Mouse (Mus musculus): ENCODE measurements around the gene Zcchc14.

Zcchc14 gene

GRCm38 (mm10) chr8:121585159-121585825 is 67.4 kb downstream of the Zcchc14 start:
- peak; percentile 98 for DNase-seq (ENCODE audit: low spot score in 2 of 2)

DNA sequence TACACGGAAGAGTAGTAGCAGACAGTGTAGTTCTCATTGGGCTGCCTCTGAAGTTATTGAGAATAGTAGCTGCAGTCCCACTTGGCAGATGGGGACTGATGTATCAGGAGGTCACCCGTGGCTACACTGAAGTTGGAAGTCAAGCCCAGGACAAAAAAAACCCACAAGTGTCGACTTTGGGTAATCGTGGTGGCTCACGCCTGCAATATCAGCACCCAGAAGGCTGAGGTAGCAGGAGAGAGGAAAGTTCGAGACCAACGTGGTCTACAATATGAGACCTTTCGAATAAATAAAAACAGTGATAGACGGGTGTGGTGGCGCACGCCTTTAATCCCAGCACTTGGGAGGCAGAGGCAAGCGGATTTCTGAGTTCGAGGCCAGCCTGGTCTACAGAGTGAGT is 68.0 kb downstream of the Zcchc14 start:
- DNase-seq (ENCODE audit: low spot score in 2 of 2), result no peak

- DNase-seq (ENCODE audit: low spot score in 2 of 2), result no peak
Observed at GRCm38 (mm10) chr8:121583653-121584052, 69.0 kb downstream of the Zcchc14 start.

DNA sequence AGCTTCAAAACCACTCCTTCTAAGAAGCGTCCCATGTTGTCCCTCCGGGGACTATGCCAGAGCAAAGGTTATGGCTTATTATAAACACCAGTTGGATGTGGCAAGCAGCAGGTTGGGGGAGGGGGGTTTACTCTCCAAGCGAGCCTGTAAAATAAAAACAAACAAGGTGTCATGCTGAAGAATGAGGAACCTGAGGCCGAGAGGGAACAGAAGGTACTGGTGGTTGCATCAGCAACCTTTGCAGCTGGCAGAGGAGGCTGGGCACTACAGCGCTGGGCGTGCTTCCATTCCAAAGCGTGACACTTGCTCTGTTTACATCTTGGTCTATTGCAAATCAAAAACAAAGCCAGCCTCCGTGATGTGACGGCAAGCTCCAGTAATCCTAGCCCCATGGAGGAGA is 72.2 kb downstream of the Zcchc14 start:
- DNase-seq (ENCODE audit: low spot score in 2 of 2), result no peak

DNA sequence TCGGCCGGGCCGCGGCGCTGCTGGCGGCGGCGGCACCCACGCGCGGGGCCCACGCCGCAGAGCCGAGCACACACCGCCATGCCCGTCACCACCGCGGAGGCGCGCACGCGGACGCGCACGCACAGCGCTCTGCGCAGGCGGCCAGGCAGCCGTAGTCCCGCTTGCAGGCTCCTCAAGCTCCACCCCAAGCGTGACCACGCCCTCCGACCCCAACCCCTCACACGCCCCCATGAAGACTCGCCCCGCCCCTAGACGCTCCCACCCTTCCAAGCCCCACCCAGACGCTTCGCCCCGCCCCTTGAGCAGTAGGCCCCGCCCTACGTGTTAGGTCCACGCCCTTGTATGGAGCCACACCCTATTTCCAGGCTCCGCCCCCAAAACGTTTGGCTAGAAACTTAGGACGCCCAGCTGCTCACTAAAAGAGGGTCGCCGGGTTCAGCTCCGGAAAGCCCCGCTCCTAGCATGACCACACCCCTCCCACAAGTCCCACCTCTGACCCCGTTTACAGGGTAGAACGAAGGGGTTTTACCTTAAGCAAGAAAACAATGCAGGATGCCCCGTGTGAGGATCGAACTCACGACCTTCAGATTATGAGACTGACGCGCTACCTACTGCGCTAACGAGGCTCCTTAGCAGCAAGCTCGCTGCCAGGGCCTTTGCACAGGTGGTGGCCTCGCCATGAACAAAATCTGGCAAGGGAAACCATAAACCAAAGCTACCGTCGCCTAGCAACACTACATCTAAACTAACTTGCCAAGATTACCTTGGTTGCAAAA is 73.8 kb downstream of the Zcchc14 start, which contains the start of gene Fbxo31:
Gene Fbxo31 (minus strand): TSS at position 131 of the 776 bp plus-strand sequence.
- peak; percentile 87 to 90 for DNase-seq (ENCODE audit: low spot score in 2 of 2)

GRCm38 (mm10) chr8:121577751-121578675 is 74.7 kb downstream of the Zcchc14 start:
- no peak for DNase-seq (ENCODE audit: low spot score in 2 of 2)

- no peak for DNase-seq (ENCODE audit: low spot score in 2 of 2)
Observed at GRCm38 (mm10) chr8:121575661-121576060, 77.0 kb downstream of the Zcchc14 start.

DNA sequence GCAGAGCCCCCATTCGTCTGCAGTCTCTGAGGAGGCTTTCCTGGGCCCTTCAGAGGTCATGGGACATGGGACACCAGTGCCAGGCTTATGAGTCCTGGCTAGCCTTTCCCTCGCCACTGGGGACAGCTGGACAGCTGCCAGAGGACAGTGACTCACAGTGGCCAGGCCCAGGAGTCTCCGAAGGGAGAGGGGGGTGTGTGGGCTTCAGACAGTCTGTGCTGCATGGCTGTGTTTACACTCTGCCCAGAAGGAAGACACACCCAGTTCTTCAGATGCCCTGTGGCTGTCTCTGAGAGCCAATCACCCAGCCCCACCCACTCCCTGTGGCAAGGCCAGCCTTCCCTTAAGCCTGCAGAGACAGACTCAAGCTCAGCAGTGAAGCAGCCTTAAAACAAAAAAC is 79.4 kb downstream of the Zcchc14 start:
- DNase-seq (ENCODE audit: low spot score in 2 of 2), result no peak

- no peak for DNase-seq (ENCODE audit: low spot score in 2 of 2)
Observed at GRCm38 (mm10) chr8:121572121-121572520, 80.6 kb downstream of the Zcchc14 start.

DNA sequence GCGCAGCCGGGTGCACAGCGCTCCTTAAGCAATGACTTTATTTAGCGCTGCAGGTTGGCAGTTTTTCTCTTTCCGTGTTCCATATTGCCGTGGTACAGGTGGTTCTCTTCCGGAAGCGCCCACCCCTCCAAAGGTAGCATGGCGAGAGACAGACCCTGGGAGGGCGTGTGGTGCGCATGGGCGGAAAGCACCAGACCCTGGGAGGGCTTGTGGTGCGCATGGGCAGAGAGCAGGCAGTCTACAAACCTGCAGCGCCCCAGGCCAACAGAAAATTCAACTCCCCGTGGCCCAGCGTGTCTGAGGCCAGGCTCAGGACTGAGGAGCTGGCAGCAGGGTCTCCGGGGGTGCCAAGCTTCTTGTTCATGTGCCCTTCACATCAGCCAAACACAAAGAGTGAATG is 81.9 kb downstream of the Zcchc14 start:
- DNase-seq (ENCODE audit: low spot score in 2 of 2), result no peak

- no peak for DNase-seq (ENCODE audit: low spot score in 2 of 2)
Observed at GRCm38 (mm10) chr8:121570335-121570734, 82.4 kb downstream of the Zcchc14 start.

GRCm38 (mm10) chr8:121568321-121568720 is 84.4 kb downstream of the Zcchc14 start:
- DNase-seq (ENCODE audit: low spot score in 2 of 2), result no peak

- DNase-seq (ENCODE audit: low spot score in 2 of 2), result no peak
Observed at GRCm38 (mm10) chr8:121563701-121564100, 89.0 kb downstream of the Zcchc14 start.

- DNase-seq (ENCODE audit: low spot score in 2 of 2), result no peak
Observed at GRCm38 (mm10) chr8:121562941-121563351, 89.8 kb downstream of the Zcchc14 start.

- DNase-seq (ENCODE audit: low spot score in 2 of 2), result no peak
Observed at GRCm38 (mm10) chr8:121561636-121562345, 90.9 kb downstream of the Zcchc14 start.

DNA sequence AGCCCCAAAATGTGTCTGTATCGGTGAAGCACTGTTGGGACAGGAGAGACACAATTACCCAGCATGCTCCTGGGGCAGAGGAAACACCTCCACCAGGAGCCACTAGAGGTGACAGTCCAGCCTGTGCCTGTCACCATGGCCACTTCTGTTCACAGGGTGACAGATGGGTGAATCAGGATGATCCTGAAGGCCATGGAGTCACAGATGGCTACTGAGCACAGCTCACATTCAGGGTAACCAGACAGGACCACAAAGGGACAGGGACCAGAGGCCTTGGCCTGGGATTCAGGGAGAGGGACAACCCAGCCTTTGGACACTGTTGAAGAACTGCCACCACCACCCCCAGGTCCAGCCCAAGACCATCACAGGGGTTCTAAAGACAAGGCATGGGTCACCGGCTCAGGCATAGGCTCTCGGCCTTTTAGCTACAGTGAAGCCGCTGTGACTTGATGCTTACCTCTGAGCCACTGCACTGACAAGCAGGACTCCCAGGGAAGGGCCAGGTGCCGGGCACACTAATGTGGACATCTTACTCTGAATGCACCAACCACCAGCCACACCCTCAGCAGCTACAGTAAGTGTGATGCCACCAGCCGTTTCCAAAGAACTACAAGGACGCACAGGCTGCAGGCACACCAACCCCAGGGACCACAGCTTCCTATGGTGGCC is 92.1 kb downstream of the Zcchc14 start:
- no peak for DNase-seq (ENCODE audit: low spot score in 2 of 2)

DNA sequence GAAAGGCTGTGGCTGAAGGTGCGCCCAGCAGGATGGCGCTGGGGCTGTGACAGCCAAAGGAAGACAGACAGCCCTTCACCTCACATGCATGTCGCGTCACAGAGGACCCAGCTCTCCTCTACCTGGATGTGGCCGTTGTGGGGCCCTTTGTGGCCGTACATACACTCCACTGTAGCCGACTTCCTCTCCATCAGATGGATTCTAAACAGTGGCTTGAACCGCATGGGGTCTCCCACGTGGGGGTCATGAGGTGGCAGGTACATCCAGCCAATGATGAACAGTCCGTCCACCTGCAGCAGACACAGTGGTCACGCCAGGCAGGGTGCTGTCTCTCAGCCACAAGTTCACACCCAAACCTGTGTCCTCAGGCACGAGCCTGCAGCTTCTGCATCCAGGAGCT is 92.9 kb downstream of the Zcchc14 start:
- no peak for DNase-seq (ENCODE audit: low spot score in 2 of 2)

DNA sequence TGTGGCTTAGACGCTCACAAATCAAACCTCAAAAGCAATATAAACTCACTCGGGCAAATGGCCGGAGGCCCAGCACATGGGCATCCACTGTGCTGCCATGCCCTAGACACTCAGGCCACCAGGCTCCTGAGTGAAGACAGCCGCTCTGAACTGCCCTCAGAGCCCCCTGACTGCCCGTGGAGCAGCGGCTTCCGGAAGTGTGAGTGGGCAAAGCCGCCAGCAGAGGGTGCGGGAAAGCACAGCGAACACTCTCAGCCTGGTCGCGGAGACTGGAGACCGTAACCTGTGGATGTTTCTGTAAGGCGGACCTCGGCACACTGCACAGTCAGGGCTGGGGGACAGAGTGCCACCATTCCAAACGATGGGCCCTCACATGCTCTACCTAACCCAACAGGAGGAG is 94.2 kb downstream of the Zcchc14 start:
- DNase-seq (ENCODE audit: low spot score in 2 of 2), result no peak

DNA sequence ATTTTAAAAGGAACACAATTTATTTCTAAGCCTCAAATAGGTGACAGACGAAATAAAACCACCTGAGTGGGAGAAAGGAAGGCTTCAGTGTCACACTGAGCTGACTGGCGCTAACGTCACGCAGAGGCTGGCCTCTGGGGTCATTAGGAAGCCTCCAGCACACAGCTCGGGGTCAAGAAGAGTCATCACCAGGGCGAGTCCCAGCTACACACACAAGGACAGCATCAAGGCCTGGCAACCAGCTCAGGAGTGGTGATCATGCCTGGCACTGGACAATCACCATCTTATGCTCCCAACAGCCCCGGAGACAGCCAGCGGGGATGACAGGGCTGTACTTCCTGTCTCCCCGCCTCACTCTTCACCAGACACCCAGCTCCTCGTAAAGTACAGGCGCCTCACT is 95.0 kb downstream of the Zcchc14 start:
- DNase-seq (ENCODE audit: low spot score in 2 of 2), result no peak

- no peak for DNase-seq (ENCODE audit: low spot score in 2 of 2)
Observed at GRCm38 (mm10) chr8:121553831-121554475, 98.7 kb downstream of the Zcchc14 start.

All from frontal cortex, postnatal 14 days (tissue).